Mouse (Mus musculus) spleen, adult 2 months (tissue): Measurements from ENCODE around the gene Slc25a3.

Experiments
- CTCF ChIP-seq: fragments of 200-500 bp; IDR thresholded peaks from 2 replicates; pipeline ENCODE4 v1.5.1; 2011; ENCODE audit warnings: mild to moderate bottlenecking, inconsistent platforms; ENCODE audit not compliant: insufficient read depth, insufficient read length, insufficient replicate concordance; ENCODE audit errors: extremely low read depth
- POLR2A ChIP-seq: fragments of 200-500 bp; IDR thresholded peaks from 2 replicates; pipeline ENCODE4 v1.6.1; 2011; ENCODE audit warnings: low read depth, low read length, inconsistent platforms

DNA sequence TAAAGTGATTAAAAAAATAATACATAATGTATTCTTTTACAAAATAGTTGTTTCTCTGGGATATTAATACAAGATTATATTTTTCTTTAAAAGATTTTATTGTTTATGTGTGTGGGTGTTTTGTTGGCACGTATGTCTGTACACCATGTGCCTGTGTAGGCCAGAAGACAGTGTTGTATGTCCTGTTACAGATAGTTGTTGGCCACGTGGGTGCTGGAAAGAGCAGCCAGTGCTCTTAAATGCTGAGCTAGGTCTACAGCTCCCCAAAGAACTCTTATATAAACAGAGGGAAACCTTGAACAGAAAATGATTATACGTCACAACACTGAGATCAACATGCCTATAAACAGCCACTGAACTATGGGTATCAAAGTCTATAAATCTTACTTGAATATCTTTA is 40.6 kb upstream of the Slc25a3 start:
- TF ChIP-seq POLR2A (no peak), CTCF (no peak)
